In genomic region chr1:128772440-128772839, GRCm38 (mm10) we compare ENCODE assay signal across 27 mouse cellular contexts.
"Had no signal": no experiment of that assay in that cellular context is flagged by ENCODE, and none has a peak within 500 bp of the region (broad histone marks: within the 10 kb centered on the region; RNA-seq: fewer than 3 reads in every experiment).

No protein-coding gene starts in this region.

- ATAC-seq: forebrain, embryonic 13.5 days; forebrain, embryonic 14.5 days; forebrain, embryonic 15.5 days; forebrain, embryonic 16.5 days; forebrain, postnatal 0 days had no signal

- H3K27ac ChIP-seq: embryonic facial prominence, embryonic 10.5 days; embryonic facial prominence, embryonic 12.5 days; embryonic facial prominence, embryonic 13.5 days; embryonic facial prominence, embryonic 15.5 days; forebrain, embryonic 10.5 days; forebrain, embryonic 12.5 days; forebrain, embryonic 13.5 days; forebrain, embryonic 15.5 days; gastrocnemius, adult 2 months; heart, adult 2 months had no signal

- H3K36me3 ChIP-seq: embryonic facial prominence, embryonic 10.5 days; embryonic facial prominence, embryonic 12.5 days; embryonic facial prominence, embryonic 13.5 days; embryonic facial prominence, embryonic 15.5 days; forebrain, embryonic 10.5 days; forebrain, embryonic 12.5 days; forebrain, embryonic 15.5 days had no signal

- H3K9me3 ChIP-seq: embryonic facial prominence, embryonic 10.5 days; embryonic facial prominence, embryonic 12.5 days; embryonic facial prominence, embryonic 13.5 days; embryonic facial prominence, embryonic 15.5 days; forebrain, embryonic 10.5 days; forebrain, embryonic 12.5 days; forebrain, embryonic 13.5 days; forebrain, embryonic 15.5 days had no signal

- H3K9ac ChIP-seq: embryonic facial prominence, embryonic 12.5 days; embryonic facial prominence, embryonic 13.5 days; embryonic facial prominence, embryonic 15.5 days; forebrain, embryonic 12.5 days; forebrain, embryonic 13.5 days; forebrain, embryonic 15.5 days; forebrain, postnatal 0 days had no signal

- H3K4me1 ChIP-seq: embryonic facial prominence, embryonic 10.5 days; embryonic facial prominence, embryonic 12.5 days; embryonic facial prominence, embryonic 13.5 days; embryonic facial prominence, embryonic 15.5 days; forebrain, embryonic 10.5 days; forebrain, embryonic 12.5 days; forebrain, embryonic 13.5 days; forebrain, embryonic 15.5 days had no signal

- H3K4me3 ChIP-seq: embryonic facial prominence, embryonic 10.5 days; embryonic facial prominence, embryonic 12.5 days; embryonic facial prominence, embryonic 13.5 days; embryonic facial prominence, embryonic 15.5 days; erythroblast, embryonic 14.5 days; forebrain, embryonic 10.5 days; forebrain, embryonic 12.5 days; forebrain, embryonic 13.5 days; forebrain, embryonic 15.5 days; gastrocnemius, adult 2 months; heart, adult 2 months had no signal

- DNase-seq: cerebellum, adult 8-10 months; cerebellum, adult 9-10 months; cerebellum, adult 9-11 months; cerebellum, postnatal 10 days; cerebellum, postnatal 14 days; cerebellum, postnatal 25 days; cerebellum, postnatal 36 days; embryo, embryonic 11 days; forebrain, postnatal 0 days; gastrocnemius, adult 2 months; gastrocnemius, postnatal 10 days; gastrocnemius, postnatal 14 days; gastrocnemius, postnatal 25 days; gastrocnemius, postnatal 36 days; heart, adult 18-20 months; heart, adult 2 months had no signal

- H3K4me2 ChIP-seq: embryonic facial prominence, embryonic 12.5 days; embryonic facial prominence, embryonic 13.5 days; embryonic facial prominence, embryonic 15.5 days; forebrain, embryonic 12.5 days; forebrain, embryonic 13.5 days; forebrain, embryonic 15.5 days had no signal

- H3K27me3 ChIP-seq: embryonic facial prominence, embryonic 12.5 days; embryonic facial prominence, embryonic 13.5 days; embryonic facial prominence, embryonic 15.5 days; forebrain, embryonic 12.5 days; forebrain, embryonic 13.5 days; forebrain, embryonic 15.5 days had no signal
